Mouse (Mus musculus): ENCODE measurements around the gene Notch1.

DNA sequence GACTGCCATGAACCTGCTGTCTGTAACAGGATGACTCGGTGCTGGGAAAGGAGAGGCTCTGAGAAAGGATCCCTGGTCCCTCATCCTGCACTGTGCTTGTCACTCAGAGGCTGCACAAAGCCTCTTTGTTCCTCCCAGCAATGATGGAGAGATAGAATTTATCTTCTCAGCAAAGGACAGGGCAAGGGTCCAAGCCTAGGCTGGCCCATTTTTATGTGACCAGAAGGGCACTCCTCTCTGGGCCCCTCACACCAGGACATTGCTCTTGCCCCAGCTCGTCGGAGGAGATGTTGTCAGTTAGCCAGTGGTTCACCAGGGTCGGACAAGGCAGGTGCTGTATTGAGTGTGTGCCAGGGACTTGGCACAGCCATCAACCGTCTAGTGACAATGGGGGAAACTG, 16.8 kb upstream of the Notch1 start:
- TF ChIP-seq EP300 (IDR thresholded peaks at IDR 0.05; ENCODE audit: low read depth), result no peak
- TF ChIP-seq CTCF (IDR thresholded peaks at IDR 0.05; ENCODE audit: low read depth), result no peak

All from liver, postnatal 0 days (tissue).